Mouse (Mus musculus): Measurements from ENCODE around the gene Bicc1. TPM values are rescaled to one million over a fixed set of nuclear protein-coding genes. Genes with fewer than 3 reads are reported as not detected.

Gene Bicc1
- total and polyA plus RNA-seq, 3 experiments = 0.16 TPM; not detected in 2

GRCm38 (mm10) chr10:71002871-71003270 lies 156.6 kb downstream of the Bicc1 start:
- H3K27me3 ChIP-seq (ENCODE audit: insufficient read depth, low read length) = no peaks in the 10 kb centered on the region
- H3K4me1 ChIP-seq (ENCODE audit: insufficient read depth, low read depth, low read length) = no peaks in the 10 kb centered on the region
- DNase-seq (ENCODE audit: low spot score) (no peak), ATAC-seq (ENCODE audit: extremely low read depth, insufficient number of reproducible peaks, low FRiP score, poor library complexity, severe bottlenecking) (no peak)
- no peak overlapping the region for H3K4me3 ChIP-seq (ENCODE audit: low read depth, low read length)
- TF ChIP-seq CTCF (IDR thresholded peaks at IDR 0.05; ENCODE audit: low read depth, low read length) (no peak), TAL1 (conservative IDR thresholded peaks at IDR 0.05; ENCODE audit: low read depth, low read length) (no peak), GATA2 (IDR thresholded peaks at IDR 0.05; ENCODE audit: borderline replicate concordance, low read depth, low read length) (no peak), GATA1 (IDR thresholded peaks at IDR 0.05; ENCODE audit: borderline replicate concordance, low read length) (no peak), POLR2AphosphoS5 (IDR thresholded peaks at IDR 0.05; ENCODE audit: insufficient replicate concordance, low read depth, low read length) (no peak)
- no peaks in the 10 kb centered on the region for H3K36me3 ChIP-seq (replicated peaks)
- peaks cover 51% of the 10 kb centered on the region for H3K9me3 ChIP-seq (replicated peaks)

GRCm38 (mm10) chr10:71002186-71002585 lies 157.3 kb downstream of the Bicc1 start:
- no peak for DNase-seq (ENCODE audit: low spot score)
- no peak for TF ChIP-seq GATA1 (IDR thresholded peaks at IDR 0.05; ENCODE audit: borderline replicate concordance, low read length)
- no peak for TF ChIP-seq GATA2 (IDR thresholded peaks at IDR 0.05; ENCODE audit: borderline replicate concordance, low read depth, low read length)
- TF ChIP-seq POLR2AphosphoS5 (IDR thresholded peaks at IDR 0.05; ENCODE audit: insufficient replicate concordance, low read depth, low read length) = no peak
- TF ChIP-seq CTCF (IDR thresholded peaks at IDR 0.05; ENCODE audit: low read depth, low read length) = no peak
- no peak for TF ChIP-seq TAL1 (conservative IDR thresholded peaks at IDR 0.05; ENCODE audit: low read depth, low read length)
- no peak for ATAC-seq (ENCODE audit: extremely low read depth, insufficient number of reproducible peaks, low FRiP score, poor library complexity, severe bottlenecking)
- Histone ChIP-seq H3K4me1 (ENCODE audit: insufficient read depth, low read depth, low read length) (no peaks in the 10 kb centered on the region), H3K9me3 (replicated peaks) (peaks cover 50% of the 10 kb centered on the region), H3K4me3 (ENCODE audit: low read depth, low read length) (no peak overlapping the region), H3K27me3 (ENCODE audit: insufficient read depth, low read length) (no peaks in the 10 kb centered on the region), H3K36me3 (replicated peaks) (no peaks in the 10 kb centered on the region)

GRCm38 (mm10) chr10:70998136-70998535 lies 161.4 kb downstream of the Bicc1 start:
- TF ChIP-seq CTCF (IDR thresholded peaks at IDR 0.05; ENCODE audit: low read depth, low read length) (no peak), POLR2AphosphoS5 (IDR thresholded peaks at IDR 0.05; ENCODE audit: insufficient replicate concordance, low read depth, low read length) (no peak), GATA2 (IDR thresholded peaks at IDR 0.05; ENCODE audit: borderline replicate concordance, low read depth, low read length) (no peak), GATA1 (IDR thresholded peaks at IDR 0.05; ENCODE audit: borderline replicate concordance, low read length) (no peak), TAL1 (conservative IDR thresholded peaks at IDR 0.05; ENCODE audit: low read depth, low read length) (no peak)
- no peaks in the 10 kb centered on the region for H3K27me3 ChIP-seq (ENCODE audit: insufficient read depth, low read length)
- H3K4me1 ChIP-seq (ENCODE audit: insufficient read depth, low read depth, low read length) = no peaks in the 10 kb centered on the region
- H3K36me3 ChIP-seq (replicated peaks) = no peaks in the 10 kb centered on the region
- no peak overlapping the region for H3K4me3 ChIP-seq (ENCODE audit: low read depth, low read length)
- DNase-seq (ENCODE audit: low spot score) = no peak
- peaks cover 36% of the 10 kb centered on the region for H3K9me3 ChIP-seq (replicated peaks)
- no peak for ATAC-seq (ENCODE audit: extremely low read depth, insufficient number of reproducible peaks, low FRiP score, poor library complexity, severe bottlenecking)

GRCm38 (mm10) chr10:70996051-70996450 lies 163.4 kb downstream of the Bicc1 start:
- DNase-seq (ENCODE audit: low spot score) (no peak), ATAC-seq (ENCODE audit: extremely low read depth, insufficient number of reproducible peaks, low FRiP score, poor library complexity, severe bottlenecking) (no peak)
- Histone ChIP-seq H3K4me3 (ENCODE audit: low read depth, low read length) (no peak overlapping the region), H3K36me3 (replicated peaks) (no peaks in the 10 kb centered on the region), H3K27me3 (ENCODE audit: insufficient read depth, low read length) (no peaks in the 10 kb centered on the region), H3K9me3 (replicated peaks) (peaks cover 33% of the 10 kb centered on the region), H3K4me1 (ENCODE audit: insufficient read depth, low read depth, low read length) (no peaks in the 10 kb centered on the region)
- TF ChIP-seq TAL1 (conservative IDR thresholded peaks at IDR 0.05; ENCODE audit: low read depth, low read length) (no peak), GATA2 (IDR thresholded peaks at IDR 0.05; ENCODE audit: borderline replicate concordance, low read depth, low read length) (no peak), POLR2AphosphoS5 (IDR thresholded peaks at IDR 0.05; ENCODE audit: insufficient replicate concordance, low read depth, low read length) (no peak), CTCF (IDR thresholded peaks at IDR 0.05; ENCODE audit: low read depth, low read length) (no peak), GATA1 (IDR thresholded peaks at IDR 0.05; ENCODE audit: borderline replicate concordance, low read length) (no peak)

GRCm38 (mm10) chr10:70994135-70994497 lies 165.4 kb downstream of the Bicc1 start:
- DNase-seq (ENCODE audit: low spot score) (no peak), ATAC-seq (ENCODE audit: extremely low read depth, insufficient number of reproducible peaks, low FRiP score, poor library complexity, severe bottlenecking) (no peak)
- Histone ChIP-seq H3K27me3 (ENCODE audit: insufficient read depth, low read length) (no peaks in the 10 kb centered on the region), H3K36me3 (replicated peaks) (no peaks in the 10 kb centered on the region), H3K4me3 (ENCODE audit: low read depth, low read length) (no peak overlapping the region), H3K4me1 (ENCODE audit: insufficient read depth, low read depth, low read length) (no peaks in the 10 kb centered on the region), H3K9me3 (replicated peaks) (peaks cover 23% of the 10 kb centered on the region)
- TF ChIP-seq CTCF (IDR thresholded peaks at IDR 0.05; ENCODE audit: low read depth, low read length) (no peak), POLR2AphosphoS5 (IDR thresholded peaks at IDR 0.05; ENCODE audit: insufficient replicate concordance, low read depth, low read length) (no peak)

- Histone ChIP-seq H3K9me3 (replicated peaks) (peaks cover 23% of the 10 kb centered on the region), H3K36me3 (replicated peaks) (no peaks in the 10 kb centered on the region), H3K27me3 (ENCODE audit: insufficient read depth, low read length) (no peaks in the 10 kb centered on the region), H3K4me1 (ENCODE audit: insufficient read depth, low read depth, low read length) (no peaks in the 10 kb centered on the region), H3K4me3 (ENCODE audit: low read depth, low read length) (no peak overlapping the region)
- no peak for DNase-seq (ENCODE audit: low spot score)
- TF ChIP-seq CTCF (IDR thresholded peaks at IDR 0.05; ENCODE audit: low read depth, low read length) = no peak
- TF ChIP-seq GATA2 (IDR thresholded peaks at IDR 0.05; ENCODE audit: borderline replicate concordance, low read depth, low read length) = no peak
- TF ChIP-seq TAL1 (conservative IDR thresholded peaks at IDR 0.05; ENCODE audit: low read depth, low read length) = no peak
- no peak for TF ChIP-seq POLR2AphosphoS5 (IDR thresholded peaks at IDR 0.05; ENCODE audit: insufficient replicate concordance, low read depth, low read length)
- no peak for TF ChIP-seq GATA1 (IDR thresholded peaks at IDR 0.05; ENCODE audit: borderline replicate concordance, low read length)
- ATAC-seq (ENCODE audit: extremely low read depth, insufficient number of reproducible peaks, low FRiP score, poor library complexity, severe bottlenecking) = no peak
Measured at GRCm38 (mm10) chr10:70993497-70994134, 165.9 kb downstream of the Bicc1 start.

Data from G1E (cell line).